Mouse (Mus musculus) ES-Bruce4 (cell line): ENCODE data around the gene Naa35. TPM values are rescaled to one million over a fixed set of nuclear protein-coding genes. Genes with fewer than 3 reads are reported as not detected.

Experiments used
- H3K27ac ChIP-seq: 2 replicates; pipeline ENCODE4 v1.5.1; 2012; ENCODE audit warnings: low read length, inconsistent platforms; ENCODE audit not compliant: insufficient read depth
- H3K27me3 ChIP-seq: 2 replicates; pipeline ENCODE4 v1.6.1; 2012; ENCODE audit warnings: mild to moderate bottlenecking, low read length, inconsistent platforms; ENCODE audit not compliant: control insufficient read depth, poor library complexity, insufficient read depth, severe bottlenecking
- H3K36me3 ChIP-seq: 2 replicates; pipeline ENCODE4 v1.6.1; 2012; ENCODE audit warnings: inconsistent platforms, mild to moderate bottlenecking, low read length, moderate library complexity; ENCODE audit not compliant: control insufficient read depth, poor library complexity, insufficient read depth, severe bottlenecking
- H3K4me1 ChIP-seq: one replicate; pipeline ENCODE4 v1.8.1; 2011; ENCODE audit warnings: low read length; ENCODE audit not compliant: control insufficient read depth, insufficient read depth
- H3K4me3 ChIP-seq: 2 replicates; pipeline ENCODE4 v1.5.1; 2011; ENCODE audit warnings: low read depth, mild to moderate bottlenecking, low read length
- H3K9ac ChIP-seq: 2 replicates; pipeline ENCODE4 v1.6.1; 2012; ENCODE audit warnings: low read depth, mild to moderate bottlenecking, inconsistent platforms; ENCODE audit not compliant: poor library complexity, severe bottlenecking
- H3K9me3 ChIP-seq: replicated peaks from 2 replicates; pipeline ENCODE4 v1.6.1; 2012; ENCODE audit warnings: mild to moderate bottlenecking, low read length, inconsistent platforms; ENCODE audit not compliant: control insufficient read depth, poor library complexity, insufficient read depth, severe bottlenecking
- CTCF ChIP-seq: IDR thresholded peaks from one replicate; pipeline ENCODE4 v1.8.1; 2011; ENCODE audit warnings: low read depth, low read length
- EP300 ChIP-seq: IDR thresholded peaks from 2 replicates; pipeline ENCODE4 v1.6.1; 2011; ENCODE audit warnings: low read depth, low read length; ENCODE audit not compliant: insufficient read depth
- POLR2A ChIP-seq: IDR thresholded peaks from one replicate; pipeline ENCODE4 v1.8.1; 2011; ENCODE audit warnings: low read length; ENCODE audit not compliant: insufficient read depth
- polyA plus RNA-seq: library from polyadenylated mRNA; stranded (reverse); fragments of >200 nt; gene quantifications from 2 replicates; pipeline ENCODE4 v1.2.4, GENCODE M21; 2011; ENCODE audit warnings: low read depth; ENCODE audit not compliant: missing spikeins, insufficient read depth, insufficient read length

Gene Naa35
- polyA plus RNA-seq, 1 experiment = 143 TPM

DNA sequence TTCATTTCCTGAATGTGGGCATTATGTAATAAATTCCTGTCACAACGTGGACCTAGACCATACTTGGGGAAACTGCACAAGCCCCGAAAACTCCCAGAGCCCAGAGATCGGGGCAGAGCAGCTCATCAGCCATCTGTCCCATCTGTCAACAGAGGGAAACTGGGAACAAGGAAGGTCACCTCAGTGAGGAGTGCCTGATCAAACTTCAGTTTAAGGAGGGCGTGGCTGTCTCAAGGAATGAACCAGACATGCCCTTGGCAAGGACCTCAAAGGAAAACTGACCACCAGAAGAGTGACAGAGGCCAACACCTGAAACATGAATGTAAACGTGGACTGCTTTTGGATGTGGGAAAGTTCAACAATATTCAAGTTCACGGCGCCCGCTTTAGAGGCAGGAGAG, 76.3 kb downstream of the Naa35 start:
- Histone ChIP-seq H3K9ac (no peak overlapping the region), H3K27me3 (no peaks in the 10 kb centered on the region), H3K36me3 (peaks cover 6% of the 10 kb centered on the region; the same call in 1 of the 2 replicates), H3K4me3 (no peak overlapping the region), H3K9me3 (no peaks in the 10 kb centered on the region), H3K27ac (peak overlapping the region; percentile 20; the same call in 1 of the 2 replicates), H3K4me1 (peaks cover 7% of the 10 kb centered on the region)
- TF ChIP-seq CTCF (no peak), EP300 (peak; percentile 82)

DNA sequence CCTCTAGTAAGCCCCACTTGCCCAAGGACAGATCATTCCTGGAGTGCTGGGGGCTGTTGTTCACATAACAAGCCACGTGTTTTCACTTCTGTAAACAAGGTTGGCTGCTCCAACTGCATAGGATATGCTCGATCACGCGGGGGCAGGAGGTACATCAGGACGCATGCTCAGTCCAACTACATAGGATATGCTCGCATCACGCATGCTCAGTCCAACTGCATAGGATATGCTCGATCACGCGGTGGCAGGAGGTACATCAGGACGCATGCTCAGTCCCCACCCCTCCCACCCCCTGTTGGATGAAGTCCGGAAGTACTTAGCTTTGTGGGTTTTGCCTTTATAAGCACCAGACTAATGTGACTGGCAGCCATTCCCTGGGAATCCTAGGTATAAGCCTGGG, 76.9 kb downstream of the Naa35 start:
- H3K4me3 ChIP-seq = no peak overlapping the region
- peaks cover 5% of the 10 kb centered on the region for H3K4me1 ChIP-seq
- peaks cover 6% of the 10 kb centered on the region; the same call in 1 of the 2 replicates for H3K36me3 ChIP-seq
- TF ChIP-seq EP300 (no peak), CTCF (no peak), POLR2A (no peak)
- H3K9me3 ChIP-seq = no peaks in the 10 kb centered on the region
- no peaks in the 10 kb centered on the region for H3K27me3 ChIP-seq
- no peak overlapping the region for H3K9ac ChIP-seq
- H3K27ac ChIP-seq = peak overlapping the region; percentile 34; the same call in 1 of the 2 replicates

DNA sequence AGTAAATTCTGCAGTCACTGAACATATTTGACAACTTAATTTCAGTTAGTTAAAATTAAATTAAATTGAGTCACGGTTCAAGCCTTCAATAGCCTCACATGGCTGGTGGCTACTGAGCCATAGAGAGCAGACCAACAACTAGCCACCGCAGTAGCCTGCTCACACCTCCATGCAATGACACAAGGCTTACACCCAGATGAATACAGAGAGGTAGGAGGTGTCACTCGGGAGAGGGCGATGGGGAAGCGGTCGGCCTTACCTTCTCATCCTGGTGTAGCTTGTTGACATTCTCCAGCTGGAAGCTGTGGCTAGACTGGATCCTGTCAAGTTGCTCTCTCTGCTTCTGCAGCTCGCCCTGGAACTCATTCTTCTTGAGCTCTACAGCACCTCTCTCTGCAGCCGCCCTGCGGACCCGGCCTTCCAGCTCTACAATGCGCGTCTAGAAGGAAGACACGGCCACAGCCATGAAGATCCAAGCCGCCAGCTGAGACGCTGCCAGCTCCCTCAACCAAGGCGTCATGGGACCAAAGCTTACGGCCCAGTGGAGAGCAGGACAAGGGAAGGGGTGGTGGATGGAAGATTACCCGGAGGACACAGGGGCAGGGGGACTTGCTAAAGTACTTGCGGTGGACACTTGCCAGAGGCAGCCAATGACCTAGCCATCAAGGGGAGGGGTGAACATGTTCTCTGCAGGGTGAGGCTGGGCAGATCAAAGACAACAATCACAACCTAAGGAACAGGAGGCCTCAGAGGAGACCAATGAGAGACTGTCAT, 79.1 kb downstream of the Naa35 start:
- H3K9me3 ChIP-seq = no peaks in the 10 kb centered on the region
- no peaks in the 10 kb centered on the region for H3K27me3 ChIP-seq
- H3K36me3 ChIP-seq = peaks cover 6% of the 10 kb centered on the region; the same call in 1 of the 2 replicates
- no peak overlapping the region for H3K27ac ChIP-seq
- H3K9ac ChIP-seq = no peak overlapping the region
- no peak overlapping the region for H3K4me3 ChIP-seq
- no peak for TF ChIP-seq POLR2A
- no peak for TF ChIP-seq CTCF
- TF ChIP-seq EP300 = no peak
- H3K4me1 ChIP-seq = peaks cover 5% of the 10 kb centered on the region

DNA sequence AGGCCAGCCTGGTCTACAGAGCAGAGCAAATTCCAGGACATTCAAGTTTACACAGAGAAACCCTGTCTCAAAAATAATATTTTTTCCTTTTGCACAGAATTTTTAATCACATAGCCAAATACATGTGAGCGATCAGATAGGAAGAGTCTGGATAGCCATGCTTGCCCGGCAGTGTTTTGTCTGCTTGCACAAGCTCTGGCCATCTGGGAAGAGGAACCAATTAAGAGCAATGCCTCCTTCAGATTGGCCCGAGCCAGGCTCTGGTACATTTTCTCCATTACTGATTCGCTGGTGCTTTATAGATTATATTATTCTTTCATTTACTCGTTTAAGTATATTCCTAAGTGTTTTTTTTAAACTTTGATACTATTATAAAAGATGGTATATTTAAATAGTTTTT, 82.7 kb downstream of the Naa35 start:
- Histone ChIP-seq H3K27me3 (no peaks in the 10 kb centered on the region), H3K9me3 (no peaks in the 10 kb centered on the region), H3K27ac (no peak overlapping the region), H3K4me1 (peaks cover 4% of the 10 kb centered on the region), H3K36me3 (peaks cover 5% of the 10 kb centered on the region; the same call in 1 of the 2 replicates), H3K9ac (no peak overlapping the region), H3K4me3 (no peak overlapping the region)
- TF ChIP-seq EP300 (no peak), POLR2A (no peak), CTCF (no peak)

DNA sequence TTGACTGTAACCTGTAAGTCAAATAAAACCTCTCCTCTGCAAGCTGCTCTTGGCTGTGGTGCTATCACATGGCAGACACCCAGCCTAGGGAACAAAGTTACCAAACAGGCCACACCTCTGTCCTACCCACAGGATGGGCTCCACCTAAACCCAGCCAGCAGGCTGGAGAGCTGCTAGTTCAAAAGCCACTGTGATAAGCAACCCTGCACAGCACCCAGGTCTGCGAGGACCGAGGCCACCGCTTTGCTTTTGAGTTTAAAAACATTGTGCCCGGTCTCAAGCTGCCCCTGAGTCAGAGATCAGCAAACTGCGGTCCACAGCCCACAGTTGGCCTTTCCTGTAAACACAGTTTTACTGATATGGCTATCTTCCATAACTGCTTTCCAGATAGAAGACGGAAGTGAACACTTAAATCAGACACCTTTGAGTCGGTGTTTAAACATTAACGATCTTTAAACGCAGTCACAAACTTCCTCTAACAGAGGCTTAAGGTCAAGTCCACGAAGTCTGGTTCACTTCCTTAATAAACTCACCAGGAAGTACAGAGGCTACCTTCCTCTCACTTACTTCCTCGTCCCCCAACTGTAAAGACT, 83.5 kb downstream of the Naa35 start:
- Histone ChIP-seq H3K27me3 (no peaks in the 10 kb centered on the region), H3K36me3 (peaks cover 9% of the 10 kb centered on the region), H3K4me3 (no peak overlapping the region), H3K27ac (peak overlapping the region; percentile 90), H3K4me1 (peaks cover 5% of the 10 kb centered on the region), H3K9ac (peak overlapping the region; percentile 56; the same call in 1 of the 2 replicates), H3K9me3 (no peaks in the 10 kb centered on the region)
- TF ChIP-seq CTCF = no peak
- no peak for TF ChIP-seq POLR2A
- TF ChIP-seq EP300 = no peak

DNA sequence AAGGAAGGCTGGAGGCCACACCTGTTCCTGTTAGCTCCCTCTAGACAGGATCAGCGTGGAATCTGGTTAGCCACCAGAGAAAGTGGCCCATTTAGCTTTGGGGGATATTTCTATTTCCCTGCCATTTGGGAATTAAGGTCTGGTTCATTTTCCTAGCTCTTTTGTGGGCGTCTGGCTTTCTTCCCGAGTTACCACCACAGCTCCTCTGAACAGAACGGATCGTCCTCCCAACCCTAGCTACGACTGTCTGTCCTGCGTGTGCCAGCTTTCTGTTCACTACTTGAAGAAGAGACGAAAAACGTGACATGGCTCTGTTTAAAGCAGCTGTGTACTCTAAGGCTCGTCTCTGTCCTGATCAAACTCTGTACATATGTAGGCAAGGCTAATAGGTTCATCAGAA, 84.9 kb downstream of the Naa35 start:
- Histone ChIP-seq H3K27me3 (no peaks in the 10 kb centered on the region), H3K36me3 (peaks cover 9% of the 10 kb centered on the region), H3K4me1 (peaks cover 7% of the 10 kb centered on the region)

More for the DNA sequence above, 84.9 kb downstream of the Naa35 start:
- no peak overlapping the region for H3K4me3 ChIP-seq
- no peaks in the 10 kb centered on the region for H3K9me3 ChIP-seq
- 0 out of 2 replicates have a peak overlapping the region, but pooled peaks have one; percentile 10 for H3K9ac ChIP-seq
- TF ChIP-seq CTCF (no peak), EP300 (no peak), POLR2A (no peak)
- no peak overlapping the region; the same call in 1 of the 2 replicates for H3K27ac ChIP-seq
